Mouse (Mus musculus): ENCODE measurements around the gene Ndufs5. TPM values are rescaled to one million over a fixed set of nuclear protein-coding genes. Genes with fewer than 3 reads are reported as not detected.

Ndufs5 gene
- 650 and 671 TPM in 2 replicates for polyA plus RNA-seq (2015; fragmentation: Nextera tagmentation; extraction: Ambion mirVana)

GRCm38 (mm10) chr4:123717574-123718433, at the start of gene Ndufs5:
Gene Ndufs5 (minus strand): TSS chr4:123718202.

GRCm38 (mm10) chr4:123750152-123750651, 32.2 kb upstream of the Ndufs5 start, which contains the start of gene Akirin1:
Gene Akirin1 (minus strand): TSS chr4:123750345.

GRCm38 (mm10) chr4:123684260-123684659, 33.7 kb downstream of the Ndufs5 start, which contains the start of gene Macf1:
Gene Macf1 (minus strand): TSS chr4:123684360.

Other genes starting within 250 kb of the Ndufs5 start
- gene Macf1, start 33.8 kb downstream of the Ndufs5 start, polyA plus RNA-seq (2015; fragmentation: Nextera tagmentation; extraction: Ambion mirVana): 22.6 and 25.0 TPM in 2 replicates
- 27.8 and 29.2 TPM in 2 replicates for gene Akirin1, start 32.1 kb upstream of the Ndufs5 start, polyA plus RNA-seq (2015; fragmentation: Nextera tagmentation; extraction: Ambion mirVana)
- gene Rhbdl2, start 69.7 kb upstream of the Ndufs5 start, polyA plus RNA-seq (2015; fragmentation: Nextera tagmentation; extraction: Ambion mirVana): 0.36 and 0.76 TPM in 2 replicates
- gene 4933427I04Rik, start 141.5 kb upstream of the Ndufs5 start, polyA plus RNA-seq (2015; fragmentation: Nextera tagmentation; extraction: Ambion mirVana): not detected in 2 replicates
- 72.4 and 92.6 TPM in 2 replicates for gene Mycbp, start 186.6 kb upstream of the Ndufs5 start, polyA plus RNA-seq (2015; fragmentation: Nextera tagmentation; extraction: Ambion mirVana)
- 28.5 and 32.4 TPM in 2 replicates for gene Rragc, start 199.2 kb upstream of the Ndufs5 start, polyA plus RNA-seq (2015; fragmentation: Nextera tagmentation; extraction: Ambion mirVana)
- gene 4930535I16Rik, start 199.8 kb upstream of the Ndufs5 start, polyA plus RNA-seq (2015; fragmentation: Nextera tagmentation; extraction: Ambion mirVana): not detected in 2 replicates

Measured in skeletal muscle tissue, postnatal 0 days (tissue).